Mouse (Mus musculus): ENCODE measurements around the gene Gm17571.

Gm17571 gene

GRCm38 (mm10) chr9:13446703-13447285, at the start of gene Gm17571:
Gene Gm17571, minus strand, starts transcription at chr9:13446753.
- no peak for DNase-seq (ENCODE audit: low spot score)

GRCm38 (mm10) chr9:13495530-13495929, 49.0 kb upstream of the Gm17571 start:
- no peak for DNase-seq (ENCODE audit: low spot score)

- no peak for DNase-seq (ENCODE audit: low spot score)
Measured at GRCm38 (mm10) chr9:13493746-13494145, 47.2 kb upstream of the Gm17571 start.

- no peak for DNase-seq (ENCODE audit: low spot score)
Measured at GRCm38 (mm10) chr9:13492807-13493206, 46.3 kb upstream of the Gm17571 start.

GRCm38 (mm10) chr9:13491854-13492620, 45.5 kb upstream of the Gm17571 start:
- DNase-seq (ENCODE audit: low spot score), result no peak

GRCm38 (mm10) chr9:13491107-13491506, 44.6 kb upstream of the Gm17571 start:
- DNase-seq (ENCODE audit: low spot score), result no peak

- no peak for DNase-seq (ENCODE audit: low spot score)
Measured at GRCm38 (mm10) chr9:13485914-13486313, 39.4 kb upstream of the Gm17571 start.

GRCm38 (mm10) chr9:13484267-13485240, 38.0 kb upstream of the Gm17571 start:
- no peak for DNase-seq (ENCODE audit: low spot score)

GRCm38 (mm10) chr9:13483199-13484068, 36.9 kb upstream of the Gm17571 start:
- no peak for DNase-seq (ENCODE audit: low spot score)

- DNase-seq (ENCODE audit: low spot score), result no peak
Measured at GRCm38 (mm10) chr9:13479275-13479674, 32.7 kb upstream of the Gm17571 start.

GRCm38 (mm10) chr9:13474951-13475350, 28.4 kb upstream of the Gm17571 start:
- no peak for DNase-seq (ENCODE audit: low spot score)

- no peak for DNase-seq (ENCODE audit: low spot score)
Measured at GRCm38 (mm10) chr9:13470013-13470412, 23.5 kb upstream of the Gm17571 start.

- no peak for DNase-seq (ENCODE audit: low spot score)
Measured at GRCm38 (mm10) chr9:13468778-13469177, 22.2 kb upstream of the Gm17571 start.

GRCm38 (mm10) chr9:13467745-13468144, 21.2 kb upstream of the Gm17571 start:
- DNase-seq (ENCODE audit: low spot score), result no peak

- no peak for DNase-seq (ENCODE audit: low spot score)
Measured at GRCm38 (mm10) chr9:13466816-13467215, 20.3 kb upstream of the Gm17571 start.

- DNase-seq (ENCODE audit: low spot score), result no peak
Measured at GRCm38 (mm10) chr9:13466351-13466750, 19.8 kb upstream of the Gm17571 start.

- DNase-seq (ENCODE audit: low spot score), result no peak
Measured at GRCm38 (mm10) chr9:13465358-13466020, 18.9 kb upstream of the Gm17571 start.

- no peak for DNase-seq (ENCODE audit: low spot score)
Measured at GRCm38 (mm10) chr9:13460926-13461325, 14.4 kb upstream of the Gm17571 start.

GRCm38 (mm10) chr9:13460012-13460411, 13.5 kb upstream of the Gm17571 start:
- no peak for DNase-seq (ENCODE audit: low spot score)

- DNase-seq (ENCODE audit: low spot score), result no peak
Measured at GRCm38 (mm10) chr9:13459371-13459770, 12.8 kb upstream of the Gm17571 start.

- peak; percentile 30 for DNase-seq (ENCODE audit: low spot score)
Measured at GRCm38 (mm10) chr9:13457774-13458173, 11.2 kb upstream of the Gm17571 start.
